Mouse (Mus musculus) T-cell, adult 2 months (primary cell): ENCODE results near the gene Derl3.
"Not testable (repeated sequence)": the region's sequence is repeated elsewhere in the genome, so short reads cannot be mapped to it uniquely, and the experiment has no call there.

Source experiments
- DNase-seq: peaks from one replicate; pipeline ENCODE4 v3.0.0; 2022; ENCODE audit warnings: low spot score

Derl3 gene

GRCm38 (mm10) chr10:75872915-75873542, 20.2 kb upstream of the Derl3 start:
- DNase-seq: no peak

GRCm38 (mm10) chr10:75873543-75874170, 19.6 kb upstream of the Derl3 start:
- DNase-seq: no peak

DNA sequence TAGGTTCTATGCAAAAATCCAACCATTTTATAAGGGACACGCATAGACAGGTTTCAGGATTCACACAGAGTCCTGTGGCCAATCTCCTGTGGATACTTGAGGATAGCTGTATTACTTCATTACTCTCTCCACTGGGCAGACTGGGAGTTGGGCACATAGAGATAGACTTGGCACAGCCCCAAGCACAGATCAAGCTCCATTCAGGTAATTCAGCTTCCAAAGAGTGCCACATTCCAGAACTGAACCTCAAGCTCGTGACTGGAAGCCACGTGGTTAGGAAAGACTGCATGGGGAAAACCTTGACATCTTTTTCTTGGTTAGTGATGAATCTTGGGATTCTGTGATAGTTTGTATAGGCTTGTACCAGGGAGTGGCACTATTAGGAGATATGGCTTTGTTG, 14.4 kb upstream of the Derl3 start:
- no peak for DNase-seq

GRCm38 (mm10) chr10:75880351-75880750, 12.9 kb upstream of the Derl3 start:
- no peak for DNase-seq

DNA sequence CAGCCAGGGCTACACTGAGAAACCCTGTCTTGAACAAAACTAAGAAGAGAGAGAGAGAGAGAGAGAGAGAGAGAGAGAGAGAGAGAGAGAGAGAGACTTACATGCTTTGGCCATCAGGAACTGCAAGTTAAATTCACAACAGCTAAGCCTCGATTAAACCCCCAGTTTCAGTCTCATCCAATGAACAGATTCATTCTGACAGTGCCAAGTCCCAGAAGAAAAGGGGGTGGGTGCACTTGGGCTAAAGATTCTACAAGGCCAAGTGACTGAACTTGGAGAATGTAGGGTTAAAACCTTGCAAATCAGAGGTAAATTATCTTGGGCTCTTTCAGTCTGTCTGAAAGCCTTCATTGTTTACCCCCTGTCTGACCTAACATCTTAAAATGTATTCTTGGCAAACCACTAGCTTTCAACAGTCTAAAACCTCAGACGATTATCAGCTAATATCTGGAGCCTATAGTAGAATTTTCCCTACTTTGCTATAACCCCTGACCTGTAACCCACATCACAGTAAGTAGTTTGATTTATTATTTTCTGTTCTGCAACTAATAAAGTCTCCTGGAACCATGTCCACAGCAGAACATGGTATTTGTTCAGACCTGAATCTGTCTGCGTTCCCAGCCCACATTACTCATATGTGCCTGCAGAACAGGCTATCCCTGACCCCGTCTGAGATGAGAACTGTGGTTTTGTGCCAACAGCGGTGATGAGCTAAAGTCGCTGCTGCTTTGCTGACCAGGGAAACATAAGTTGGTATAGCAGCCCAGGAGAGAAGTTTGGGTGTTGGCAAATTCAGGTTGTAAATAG, 12.2 kb upstream of the Derl3 start:
- no peak for DNase-seq

- DNase-seq: no peak
Observed at GRCm38 (mm10) chr10:75881578-75882432, 11.4 kb upstream of the Derl3 start.

DNA sequence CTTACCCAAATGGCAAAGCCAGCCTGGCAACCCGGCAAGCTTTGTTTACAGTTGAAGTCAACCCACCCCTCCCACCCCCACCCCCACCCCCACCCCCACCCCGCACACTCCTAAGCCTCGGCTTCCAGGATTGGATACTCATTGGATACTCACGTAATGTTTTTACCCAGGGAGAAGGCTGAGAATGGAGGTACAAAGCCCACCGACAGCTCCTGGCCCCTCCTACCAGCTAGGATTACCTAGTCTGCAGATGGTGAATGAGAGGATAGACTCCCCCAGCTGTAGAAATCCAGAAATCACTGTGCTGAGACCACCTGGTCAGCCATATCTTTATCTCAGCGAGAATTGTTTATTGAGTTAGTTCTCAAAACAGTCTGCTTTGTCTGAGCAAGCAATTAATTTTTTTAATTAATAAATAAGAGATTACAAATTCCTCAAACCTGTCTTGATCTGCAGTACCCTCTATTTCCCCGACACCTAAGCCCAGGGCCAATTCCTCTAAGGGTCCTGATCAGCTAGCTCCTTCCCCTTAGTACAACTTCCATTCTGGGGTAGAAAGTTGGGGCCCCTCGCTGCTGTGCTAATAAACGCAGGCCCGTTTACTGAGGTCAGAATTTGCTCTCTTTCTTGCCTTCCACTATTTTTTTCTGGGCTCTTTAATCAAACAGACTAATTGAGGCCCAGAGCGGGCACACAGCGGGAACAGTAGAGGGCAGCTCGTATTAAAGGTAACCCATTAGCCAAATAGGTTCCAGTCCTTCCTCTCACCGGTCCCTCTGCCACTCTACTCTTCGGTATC, 10.6 kb upstream of the Derl3 start:
- no peak for DNase-seq

- DNase-seq: peak; percentile 68
Observed at GRCm38 (mm10) chr10:75883232-75883552, 10.0 kb upstream of the Derl3 start.

DNA sequence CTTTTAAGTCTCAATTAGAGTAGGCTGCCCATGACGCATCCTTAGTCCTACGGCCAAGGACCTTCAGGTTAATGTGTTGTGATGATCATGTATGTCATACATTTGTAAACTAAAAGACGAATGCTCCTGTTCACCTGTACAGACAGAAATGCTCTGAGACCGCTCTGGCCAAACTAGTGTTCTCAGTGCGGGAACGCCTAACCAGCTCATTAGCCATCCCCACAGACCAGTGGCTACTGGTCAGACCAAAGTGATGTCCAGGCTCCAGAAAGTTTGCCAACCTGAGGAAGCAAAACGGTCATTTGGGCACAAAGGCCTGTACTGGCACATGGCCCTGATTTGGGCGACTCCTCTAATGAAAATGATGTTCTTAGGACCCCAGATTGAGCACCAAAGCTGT, 8.5 kb upstream of the Derl3 start:
- no peak for DNase-seq

GRCm38 (mm10) chr10:75887504-75887903, 5.7 kb upstream of the Derl3 start:
- DNase-seq: not testable (repeated sequence)

DNA sequence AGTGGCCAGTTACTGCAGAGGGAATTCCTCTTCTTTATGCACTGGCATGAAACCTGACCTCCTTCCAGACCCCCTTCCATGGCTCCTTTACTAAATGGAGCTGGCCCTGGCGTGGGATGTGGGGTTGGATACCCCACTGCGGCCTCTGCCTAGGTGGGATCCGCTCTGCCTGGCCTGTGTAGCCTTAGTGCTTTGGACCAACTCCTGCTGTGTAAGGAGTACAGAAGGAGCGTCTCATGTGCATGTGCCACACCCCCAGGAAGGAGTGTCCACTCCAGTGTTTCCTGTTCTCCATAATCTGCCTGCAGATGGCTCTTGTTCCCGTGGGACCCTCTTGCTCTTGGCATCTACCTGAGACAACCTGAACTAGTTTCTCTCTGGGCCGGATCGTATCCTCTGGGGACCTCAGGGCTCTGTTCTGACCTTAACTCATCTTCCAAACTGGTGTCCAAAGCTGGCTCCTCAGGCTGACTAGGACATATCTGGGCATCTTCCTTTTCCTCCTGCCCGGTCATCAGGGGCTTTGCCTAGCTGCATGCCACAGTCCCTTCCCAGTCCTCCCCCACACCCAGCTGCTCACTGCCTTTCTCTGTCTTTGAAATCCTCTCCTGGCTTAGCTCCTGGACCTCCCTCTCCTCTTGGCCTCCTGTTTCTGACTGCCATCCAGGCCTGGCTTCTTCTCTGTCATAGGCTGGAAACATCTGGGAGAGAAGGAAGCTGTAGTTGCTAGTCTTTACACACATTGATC, 3.6 kb upstream of the Derl3 start:
- DNase-seq: no peak

GRCm38 (mm10) chr10:75894601-75895000, 1.4 kb downstream of the Derl3 start:
- no peak for DNase-seq

- DNase-seq: no peak
Observed at GRCm38 (mm10) chr10:75895730-75896129, 2.5 kb downstream of the Derl3 start.

DNA sequence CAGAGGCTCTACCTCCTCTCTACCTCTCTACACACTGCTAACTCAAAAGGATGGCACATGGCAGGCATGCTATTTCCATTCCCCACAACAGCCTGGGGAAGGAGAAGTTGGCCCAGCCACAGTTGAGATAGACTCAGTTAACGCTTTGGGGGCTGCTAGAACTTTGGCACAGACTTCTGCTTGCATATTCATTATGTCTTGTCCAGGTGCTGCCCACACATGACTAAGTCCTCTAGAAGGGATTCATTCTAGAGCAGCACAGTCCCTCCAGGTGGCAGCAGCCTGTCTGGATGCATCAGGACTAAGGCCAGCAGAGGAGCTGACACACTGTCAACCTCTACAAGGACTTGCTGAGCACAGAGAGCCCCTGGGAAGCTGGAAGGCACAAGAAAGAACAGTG, 3.0 kb downstream of the Derl3 start:
- no peak for DNase-seq

DNA sequence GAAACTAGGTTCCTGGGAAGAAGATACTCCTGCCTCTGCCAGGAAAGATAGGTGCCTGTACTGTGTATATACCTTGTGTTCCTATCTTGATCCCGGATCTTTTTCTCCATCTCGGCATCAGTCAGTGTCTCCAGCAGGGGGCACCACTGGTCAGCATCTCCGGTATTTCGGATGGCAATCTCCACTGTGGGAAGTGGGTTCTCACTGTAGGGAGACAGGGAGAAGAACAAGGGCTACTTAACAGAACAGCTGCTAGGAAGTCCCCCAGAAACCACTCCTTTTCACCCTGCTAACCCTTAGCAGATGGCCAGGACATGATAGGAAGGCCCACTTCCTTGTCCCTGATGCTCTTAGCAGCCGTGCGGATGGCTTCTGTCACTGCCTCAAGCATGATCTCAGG, 4.2 kb downstream of the Derl3 start:
- peak; percentile 25 for DNase-seq

GRCm38 (mm10) chr10:75898039-75898564, 4.9 kb downstream of the Derl3 start:
- DNase-seq: no peak

DNA sequence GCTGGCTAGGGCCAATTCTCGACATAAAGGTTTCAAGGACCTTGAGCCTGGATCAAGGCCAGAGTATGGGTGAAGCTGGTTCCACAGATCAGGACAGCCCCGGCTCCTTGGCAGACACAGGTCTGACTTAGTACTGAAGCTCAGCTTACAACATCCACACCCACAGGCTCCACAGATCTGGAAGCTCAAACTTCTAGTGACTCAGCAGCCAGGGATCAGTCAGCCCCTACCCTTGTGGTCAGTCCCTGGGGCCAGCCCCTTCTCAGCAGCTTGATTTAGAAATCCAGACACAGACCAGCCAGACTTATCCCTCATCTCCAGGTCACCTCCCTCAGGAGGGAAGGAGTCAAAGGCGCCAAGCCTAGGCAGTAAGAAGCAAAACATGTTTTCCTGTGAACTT, 5.6 kb downstream of the Derl3 start:
- no peak for DNase-seq

DNA sequence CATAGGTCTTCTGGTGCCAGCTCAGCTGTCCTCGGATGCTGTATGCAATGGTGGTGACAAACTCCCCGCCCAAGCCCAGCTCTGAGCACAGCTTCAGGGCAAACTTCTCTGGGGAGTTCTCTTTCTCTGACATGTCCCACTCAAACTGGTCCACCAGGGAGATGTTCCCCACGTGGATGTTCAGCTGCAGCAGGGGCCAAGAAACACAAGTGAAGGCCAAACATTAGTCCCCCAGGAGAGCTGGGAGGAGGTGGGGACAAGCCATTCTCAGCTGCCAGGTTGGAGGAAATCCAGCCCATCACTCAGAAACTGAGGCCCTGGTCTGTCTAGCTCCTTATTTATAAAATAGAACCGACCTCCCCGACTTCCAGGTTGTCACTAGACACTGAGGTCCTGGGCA, 11.2 kb downstream of the Derl3 start:
- no peak for DNase-seq

GRCm38 (mm10) chr10:75906882-75907281, 13.7 kb downstream of the Derl3 start:
- no peak for DNase-seq

DNA sequence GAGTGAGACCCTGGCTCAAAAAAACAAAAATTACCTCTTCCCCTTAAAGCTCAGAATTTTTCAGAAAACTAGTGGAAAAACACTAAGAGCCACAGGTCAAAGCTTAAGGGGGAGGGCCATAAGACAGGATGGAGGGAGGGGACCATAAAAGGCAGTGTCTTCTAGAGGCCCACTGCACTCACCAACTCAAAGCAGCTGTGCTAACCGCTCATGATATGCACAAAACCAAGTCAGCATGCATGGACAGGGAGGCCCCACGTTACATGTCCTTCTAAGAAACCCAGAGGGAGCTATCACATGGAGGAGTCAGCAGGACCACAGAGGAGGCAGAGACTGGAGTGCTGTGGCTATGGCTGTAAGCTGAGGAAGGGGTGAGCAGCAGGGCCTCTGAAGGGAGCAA, 17.5 kb downstream of the Derl3 start:
- no peak for DNase-seq
